Mouse (Mus musculus) intestine, embryonic 16.5 days (tissue): ENCODE measurements around the gene Ndufa11. TPM values are rescaled to one million over a fixed set of nuclear protein-coding genes. Genes with fewer than 3 reads are reported as not detected.

Experiments used
- ATAC-seq: fragments of 200-750 bp; cut with Nextera tagmentation; 2 replicates; pipeline ENCODE4 v1.8.0; 2017; ENCODE audit warnings: moderate TSS enrichment, moderate library complexity
- H3K27ac ChIP-seq: fragments of 300-500 bp; sonication (generic); 2 replicates; pipeline ENCODE4 v1.5.1; 2014; ENCODE audit warnings: mild to moderate bottlenecking, low read length
- H3K27me3 ChIP-seq: fragments of 300-500 bp; sonication (generic); replicated peaks from 2 replicates; pipeline ENCODE4 v1.6.1; 2014; ENCODE audit warnings: low read length, control low read depth, mixed read lengths; ENCODE audit not compliant: control insufficient read depth, insufficient read depth
- H3K36me3 ChIP-seq: fragments of 300-500 bp; sonication (generic); 2 replicates; pipeline ENCODE4 v1.6.1; 2014; ENCODE audit warnings: low read length, control low read depth; ENCODE audit not compliant: control insufficient read depth, insufficient read depth
- H3K4me1 ChIP-seq: fragments of 300-500 bp; sonication (generic); 2 replicates; pipeline ENCODE4 v1.6.1; 2014; ENCODE audit warnings: low read length, control low read depth, mixed read lengths; ENCODE audit not compliant: control insufficient read depth, insufficient read depth
- H3K4me2 ChIP-seq: fragments of 300-500 bp; sonication (generic); 2 replicates; pipeline ENCODE4 v1.6.1; 2014; ENCODE audit warnings: low read depth, low read length, control low read depth
- H3K4me3 ChIP-seq: fragments of 300-500 bp; sonication (generic); 2 replicates; pipeline ENCODE4 v1.5.1; 2014; ENCODE audit warnings: mild to moderate bottlenecking, low read length
- H3K9ac ChIP-seq: fragments of 300-500 bp; sonication (generic); 2 replicates; pipeline ENCODE4 v1.6.1; 2014; ENCODE audit warnings: low read depth, low read length
- H3K9me3 ChIP-seq: fragments of 300-500 bp; sonication (generic); 2 replicates; pipeline ENCODE4 v1.6.1; 2016; ENCODE audit warnings: low read length, control low read depth; ENCODE audit not compliant: control insufficient read depth
- WGBS: fragments of 180-500 bp; shearing (Covaris S2); extraction: QIAGEN DNeasy Blood & Tissue Kit; methylation state at CpG from one replicate; pipeline ENCODE4 v1.1.7; 2014; 5-methylcytosine and 5-hydroxymethylcytosine counted together
- polyA plus RNA-seq: library from polyadenylated mRNA; unstranded; fragments of >200 nt; fragmentation: Nextera tagmentation; extraction: Ambion mirVana; gene quantifications from 2 replicates; pipeline ENCODE4 v1.2.1, GENCODE M21; 2015

The Ndufa11 gene
- polyA plus RNA-seq, 1 experiment from 2014 or later: 530 TPM

DNA sequence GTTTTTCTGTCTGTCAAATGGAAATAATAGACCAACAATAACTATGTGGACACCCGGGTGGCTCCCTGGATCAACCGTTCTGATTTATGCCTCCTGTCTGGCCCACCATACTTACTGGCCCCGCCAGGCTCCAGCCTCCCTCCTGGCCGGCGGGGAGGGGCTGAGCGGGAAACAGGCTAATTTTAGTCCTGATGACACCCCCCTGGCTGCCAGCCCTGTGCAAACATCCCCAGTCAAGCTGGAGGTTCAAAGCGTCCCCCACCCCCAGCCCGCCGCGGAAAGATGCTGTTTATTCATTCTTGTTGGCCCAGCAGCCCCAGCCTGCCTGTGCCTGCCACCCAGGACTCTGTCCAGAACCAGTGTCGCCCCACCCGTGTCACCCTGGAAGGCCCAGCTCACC lies 10.6 kb downstream of the Ndufa11 start:
- H3K9me3 ChIP-seq: no peaks in the 10 kb centered on the region
- H3K27ac ChIP-seq: peak overlapping the region; percentile 41
- H3K9ac ChIP-seq: peak overlapping the region; percentile 29; the same call in 1 of the 2 replicates
- peak; percentile 31 for ATAC-seq
- peaks cover 23% of the 10 kb centered on the region for H3K4me1 ChIP-seq
- no peaks in the 10 kb centered on the region for H3K27me3 ChIP-seq
- WGBS: 15% methylated on average over 12 of the region's 12 CpGs
- H3K4me3 ChIP-seq: no peak overlapping the region
- peak overlapping the region; percentile 39 for H3K4me2 ChIP-seq
- peaks cover 9% of the 10 kb centered on the region for H3K36me3 ChIP-seq

DNA sequence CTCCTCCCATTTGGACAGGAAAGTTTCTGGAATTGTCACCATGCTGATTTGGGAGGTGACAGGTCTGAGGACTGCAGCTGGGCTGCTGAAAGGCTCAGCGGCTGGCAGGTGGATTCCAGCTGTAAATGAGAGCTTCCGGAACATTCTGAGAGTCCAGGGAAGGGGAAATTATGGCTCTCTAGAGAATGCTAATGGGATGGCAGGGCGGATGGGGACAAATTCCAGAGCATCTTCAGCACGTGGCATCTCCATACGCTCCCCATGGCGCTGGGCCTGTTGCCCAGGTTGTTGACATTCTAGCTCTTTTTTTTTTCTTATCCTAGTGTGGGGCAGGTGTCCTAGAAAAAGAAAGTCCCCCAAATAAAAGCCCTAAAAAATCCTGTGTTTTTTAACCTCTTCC lies 11.6 kb downstream of the Ndufa11 start:
- peaks cover 19% of the 10 kb centered on the region for H3K4me1 ChIP-seq
- H3K4me3 ChIP-seq: no peak overlapping the region
- no peak overlapping the region for H3K9ac ChIP-seq
- ATAC-seq: no peak
- H3K27ac ChIP-seq: no peak overlapping the region
- H3K27me3 ChIP-seq: no peaks in the 10 kb centered on the region
- 52% methylated on average over 6 of the region's 6 CpGs for WGBS
- no peaks in the 10 kb centered on the region; the same call in 1 of the 2 replicates for H3K36me3 ChIP-seq
- no peaks in the 10 kb centered on the region for H3K9me3 ChIP-seq
- no peak overlapping the region for H3K4me2 ChIP-seq

DNA sequence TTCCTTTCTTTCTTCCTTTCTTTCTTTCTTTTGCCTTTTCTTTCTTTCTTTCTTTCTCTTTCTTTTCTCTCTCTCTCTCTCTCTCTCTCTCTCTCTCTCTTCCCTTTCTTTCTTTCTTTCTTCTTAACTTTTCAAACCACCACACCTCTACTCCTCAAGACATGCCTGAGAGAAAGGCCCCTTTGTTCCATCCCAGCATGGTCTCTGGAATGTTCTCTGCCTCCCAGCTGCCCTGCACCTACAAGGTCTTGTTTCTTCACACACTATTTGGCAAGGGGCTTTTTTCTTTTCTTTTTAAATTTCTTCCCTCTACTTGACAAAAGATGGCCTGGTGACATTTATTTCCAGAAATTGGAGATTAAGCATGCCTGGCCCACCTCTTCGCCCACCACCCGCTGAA lies 12.1 kb downstream of the Ndufa11 start:
- no peaks in the 10 kb centered on the region for H3K9me3 ChIP-seq
- WGBS: 75% methylated on average over 2 of the region's 2 CpGs

DNA sequence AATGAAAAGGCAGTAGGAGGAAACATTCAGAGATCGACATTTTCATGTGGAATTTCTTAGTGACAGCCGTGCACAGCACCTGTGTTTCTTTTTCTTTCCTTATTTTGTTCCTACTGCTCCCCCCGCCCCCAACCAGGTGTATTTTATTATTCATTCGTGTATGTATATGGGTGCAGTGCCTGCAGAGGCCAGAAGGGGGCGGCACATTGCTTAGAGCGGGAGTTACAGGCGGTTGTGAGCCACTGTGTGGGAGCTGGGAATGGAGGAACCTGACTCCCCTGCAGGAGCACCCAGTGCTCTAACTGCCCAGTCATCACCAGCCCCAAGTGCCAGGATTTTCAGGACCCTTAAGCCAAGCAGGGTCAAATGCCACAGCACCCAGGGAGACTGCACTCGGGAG lies 19.0 kb downstream of the Ndufa11 start:
- Histone ChIP-seq H3K9ac (no peak overlapping the region), H3K4me3 (no peak overlapping the region), H3K27me3 (no peaks in the 10 kb centered on the region), H3K9me3 (no peaks in the 10 kb centered on the region), H3K4me1 (no peaks in the 10 kb centered on the region), H3K36me3 (no peaks in the 10 kb centered on the region), H3K4me2 (no peak overlapping the region), H3K27ac (no peak overlapping the region)
- 44% methylated on average over 8 of the region's 8 CpGs for WGBS
- ATAC-seq: no peak

More for the DNA sequence above, 12.1 kb downstream of the Ndufa11 start:
- Histone ChIP-seq H3K27ac (no peak overlapping the region), H3K36me3 (no peaks in the 10 kb centered on the region), H3K4me3 (no peak overlapping the region), H3K4me1 (peaks cover 19% of the 10 kb centered on the region), H3K9ac (no peak overlapping the region), H3K4me2 (no peak overlapping the region), H3K27me3 (no peaks in the 10 kb centered on the region)
- ATAC-seq: no peak

DNA sequence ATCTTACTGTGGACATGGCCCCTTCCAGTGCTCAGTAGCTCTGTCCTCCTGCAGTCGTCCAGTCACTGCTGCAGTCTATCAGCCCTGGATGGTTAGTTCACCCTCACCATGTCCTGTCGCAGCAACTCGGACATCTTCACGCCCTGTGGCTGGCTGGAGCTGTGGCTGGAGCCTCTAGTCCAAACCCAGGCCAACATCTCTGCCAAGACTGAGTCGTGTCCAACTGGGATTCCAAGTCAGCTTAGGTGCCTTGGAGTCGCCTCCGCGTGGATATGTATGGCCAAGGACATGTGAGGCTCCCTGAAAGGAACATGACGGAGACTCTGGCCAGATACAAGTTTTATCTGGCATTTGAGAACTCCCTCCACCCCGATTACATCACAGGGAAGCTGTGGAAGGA lies 20.7 kb downstream of the Ndufa11 start:
- H3K27me3 ChIP-seq: no peaks in the 10 kb centered on the region
- H3K4me3 ChIP-seq: no peak overlapping the region
- H3K4me1 ChIP-seq: no peaks in the 10 kb centered on the region
- H3K9me3 ChIP-seq: no peaks in the 10 kb centered on the region
- 79% methylated on average over 10 of the region's 10 CpGs for WGBS
- no peak overlapping the region for H3K4me2 ChIP-seq
- no peak overlapping the region for H3K27ac ChIP-seq
- no peak overlapping the region for H3K9ac ChIP-seq
- no peaks in the 10 kb centered on the region for H3K36me3 ChIP-seq
- ATAC-seq: no peak

DNA sequence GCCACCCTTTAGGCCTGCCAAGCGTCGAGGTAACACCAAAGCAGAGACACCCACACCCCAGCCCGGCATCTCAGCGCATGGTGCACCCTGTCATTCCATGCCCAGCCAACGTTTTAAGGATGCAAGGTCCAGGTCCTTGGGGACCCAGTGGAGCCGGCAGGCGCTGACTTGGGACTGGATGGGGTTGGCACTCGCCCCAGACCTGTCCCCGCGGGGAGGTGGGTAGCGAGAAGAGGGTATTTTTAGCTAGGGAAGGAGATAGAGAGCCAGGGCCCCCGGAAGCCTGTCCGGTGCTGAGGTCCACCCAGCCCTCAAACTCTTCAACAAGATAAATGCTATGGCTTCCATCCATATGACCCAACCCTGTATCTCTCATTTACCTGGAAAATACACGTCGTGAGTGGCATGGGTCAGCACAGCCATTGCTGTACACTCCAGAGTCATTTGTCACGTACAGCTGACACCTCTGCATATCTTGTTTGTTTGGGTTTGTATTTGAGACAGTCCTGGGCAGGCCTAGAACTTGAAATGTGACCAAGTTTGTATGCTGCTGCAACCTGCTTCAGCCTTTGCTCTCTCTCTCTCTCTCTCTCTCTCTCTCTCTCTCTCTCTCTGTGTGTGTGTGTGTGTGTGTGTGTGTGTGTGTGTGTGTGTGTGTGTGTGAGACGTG lies 22.7 kb downstream of the Ndufa11 start:
- no peaks in the 10 kb centered on the region for H3K36me3 ChIP-seq
- no peaks in the 10 kb centered on the region for H3K9me3 ChIP-seq
- no peak overlapping the region for H3K4me3 ChIP-seq
- no peaks in the 10 kb centered on the region for H3K27me3 ChIP-seq
- 78% methylated on average over 17 of the region's 17 CpGs for WGBS
- no peak overlapping the region for H3K4me2 ChIP-seq
- H3K27ac ChIP-seq: no peak overlapping the region
- ATAC-seq: no peak
- H3K4me1 ChIP-seq: no peaks in the 10 kb centered on the region
- no peak overlapping the region for H3K9ac ChIP-seq

DNA sequence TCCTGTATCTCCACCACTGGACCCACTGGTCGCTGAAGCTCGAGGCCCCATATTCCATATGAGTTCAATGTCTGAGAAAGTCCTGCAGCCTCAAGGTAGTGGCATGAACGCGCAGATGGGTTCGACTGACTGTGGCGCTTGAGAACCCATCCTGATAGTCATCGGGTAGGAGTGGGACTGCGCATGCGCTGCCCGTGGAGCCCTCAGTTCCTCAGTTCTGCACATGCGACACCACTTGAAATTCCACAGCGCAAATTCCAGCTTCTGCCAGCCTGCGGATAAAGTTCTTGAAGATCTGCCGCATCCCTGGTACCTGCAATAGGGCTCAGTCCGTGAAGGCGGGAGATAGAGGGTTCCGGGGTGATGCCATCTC lies 23.2 kb downstream of the Ndufa11 start:
- Histone ChIP-seq H3K9me3 (no peaks in the 10 kb centered on the region), H3K4me3 (no peak overlapping the region), H3K27ac (no peak overlapping the region), H3K9ac (no peak overlapping the region), H3K4me2 (no peak overlapping the region), H3K27me3 (no peaks in the 10 kb centered on the region), H3K36me3 (no peaks in the 10 kb centered on the region), H3K4me1 (no peaks in the 10 kb centered on the region)
- ATAC-seq: no peak
- 79% methylated on average over 17 of the region's 17 CpGs for WGBS

DNA sequence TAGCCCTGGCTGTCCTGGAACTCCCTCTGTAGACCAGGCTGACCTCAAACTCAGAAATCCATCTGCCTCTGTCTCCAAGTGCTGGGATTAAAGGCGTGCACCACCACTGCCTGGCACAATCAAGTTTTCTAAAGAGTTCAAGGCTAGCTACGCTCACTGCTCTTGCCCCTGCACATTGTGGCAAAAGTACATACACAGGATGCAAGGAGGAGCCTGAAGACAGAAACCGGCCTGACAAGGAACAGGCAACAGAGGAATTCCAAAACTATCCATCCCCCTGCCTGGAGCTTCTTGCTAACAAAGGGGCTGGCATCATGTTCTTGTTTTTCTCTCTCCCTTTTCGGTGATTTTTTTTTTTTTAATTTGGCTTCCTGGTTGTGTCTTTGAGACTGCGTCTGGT lies 26.6 kb downstream of the Ndufa11 start:
- H3K27ac ChIP-seq: 0 out of 2 replicates have a peak overlapping the region, but pooled peaks have one; percentile 21
- H3K9me3 ChIP-seq: no peaks in the 10 kb centered on the region
- no peak overlapping the region for H3K4me3 ChIP-seq
- H3K27me3 ChIP-seq: no peaks in the 10 kb centered on the region
- no peaks in the 10 kb centered on the region for H3K4me1 ChIP-seq
- no peak overlapping the region for H3K9ac ChIP-seq
- 37% methylated on average over 5 of the region's 5 CpGs for WGBS
- no peak overlapping the region for H3K4me2 ChIP-seq
- no peaks in the 10 kb centered on the region for H3K36me3 ChIP-seq
- ATAC-seq: no peak

DNA sequence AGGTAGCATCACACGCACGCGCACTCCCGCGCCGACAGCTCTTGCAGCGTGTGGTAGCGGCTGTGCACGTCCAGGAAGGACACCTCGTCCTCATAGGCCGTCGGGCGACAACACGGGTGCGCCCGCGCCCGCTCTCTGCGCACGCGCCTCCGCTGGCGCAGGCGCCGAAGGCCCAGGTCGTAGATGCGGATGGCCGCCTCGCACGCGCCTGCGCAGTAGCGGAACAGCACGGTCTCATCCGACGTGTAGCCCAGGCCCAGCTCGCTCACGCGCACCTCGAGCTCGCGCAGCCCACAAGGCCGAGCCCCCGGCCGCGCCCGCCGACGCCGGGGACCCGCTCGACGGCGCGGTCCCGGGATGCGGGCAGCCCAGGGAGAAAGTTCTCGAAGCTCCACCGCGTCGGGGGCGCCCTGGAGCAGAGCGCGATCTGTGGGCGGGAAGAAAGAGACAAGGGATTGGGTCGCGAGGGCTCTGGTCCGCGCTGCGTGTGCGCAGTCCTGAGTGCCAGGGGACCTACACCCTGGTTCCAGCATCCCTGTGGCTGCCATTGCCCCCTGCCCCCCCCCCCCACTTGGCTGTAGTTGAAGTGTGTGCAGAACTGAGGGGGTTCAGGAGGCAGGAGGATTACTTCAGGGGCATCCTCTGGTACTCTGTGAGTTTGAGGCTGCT lies 34.0 kb downstream of the Ndufa11 start:
- ATAC-seq: peak; percentile 36
- Histone ChIP-seq H3K4me1 (peaks cover 19% of the 10 kb centered on the region), H3K36me3 (no peaks in the 10 kb centered on the region), H3K9ac (peak overlapping the region; percentile 65), H3K4me3 (peak overlapping the region; percentile 35), H3K9me3 (no peaks in the 10 kb centered on the region), H3K4me2 (peak overlapping the region; percentile 52; the same call in 1 of the 2 replicates), H3K27me3 (peaks cover 32% of the 10 kb centered on the region), H3K27ac (no peak overlapping the region)
- WGBS: 28% methylated on average over 71 of the region's 71 CpGs
